Comparison of ENCODE assay signal across 29 mouse cellular contexts in the genomic region with DNA sequence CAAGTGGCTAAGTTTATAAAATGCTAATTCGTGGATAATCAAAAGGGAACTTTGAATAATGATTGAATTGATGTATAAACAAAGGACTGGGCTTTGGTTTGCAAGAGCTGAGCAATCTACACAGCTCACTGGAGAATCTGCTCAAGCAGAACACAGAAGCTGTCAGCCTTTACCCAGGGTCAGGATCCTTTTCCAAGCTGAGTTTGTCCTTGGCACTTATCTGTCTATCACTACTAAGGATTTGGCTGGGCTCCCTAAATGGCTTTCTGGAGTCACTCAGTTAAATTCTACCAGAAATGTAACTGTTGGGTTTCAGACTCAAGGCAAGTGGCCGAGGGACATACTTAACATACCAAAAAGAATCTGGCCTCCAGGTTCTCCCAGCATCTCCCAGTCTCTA. TPM values are rescaled to one million over a fixed set of nuclear protein-coding genes. Genes with fewer than 3 reads are reported as not detected.
DNase-seq lines count a peak whose midpoint lies in the region; ATAC-seq and TF ChIP-seq lines count a peak whose summit lies in the region.
"Had no signal": no experiment of that assay in that cellular context is flagged by ENCODE, and none has a peak within 500 bp of the region (broad histone marks: within the 10 kb centered on the region; RNA-seq: fewer than 3 reads in every experiment).

No protein-coding gene starts in this region.

- H3K4me2 ChIP-seq in kidney, embryonic 16.5 days (replicated peaks; ENCODE audit: low read depth, low read length), result no peak overlapping the region
- H3K4me2 ChIP-seq: embryonic facial prominence, embryonic 13.5 days; forebrain, embryonic 13.5 days; heart, embryonic 13.5 days; limb, embryonic 12.5 days; neural tube, embryonic 12.5 days; stomach, embryonic 15.5 days had no signal

- H3K9ac ChIP-seq in kidney, embryonic 16.5 days (replicated peaks; ENCODE audit: low read length), result no peak overlapping the region
- H3K9ac ChIP-seq: embryonic facial prominence, embryonic 13.5 days; forebrain, embryonic 13.5 days; heart, embryonic 13.5 days; limb, embryonic 12.5 days; liver, embryonic 14.5 days; neural tube, embryonic 12.5 days; stomach, embryonic 15.5 days had no signal

- no peaks in the 10 kb centered on the region for H3K4me1 ChIP-seq in kidney, embryonic 16.5 days (ENCODE audit: insufficient read depth, low read length)
- peaks cover 2% of the 10 kb centered on the region; the same call in 1 of the 2 replicates for H3K4me1 ChIP-seq in brown adipose tissue, adult 24 weeks (ENCODE audit: control insufficient read depth, insufficient read depth, insufficient read length, low read length)
- H3K4me1 ChIP-seq in lung, adult 2 months (ENCODE audit: control insufficient read depth, insufficient read depth, low read length), result no peaks in the 10 kb centered on the region
- H3K4me1 ChIP-seq: embryonic facial prominence, embryonic 13.5 days; forebrain, embryonic 13.5 days; heart, embryonic 13.5 days; limb, embryonic 12.5 days; neural tube, embryonic 12.5 days; stomach, embryonic 15.5 days had no signal

- no peak for TF ChIP-seq POLR2A in lung, adult 2 months (IDR thresholded peaks at IDR 0.05; ENCODE audit: borderline replicate concordance, extremely low read depth, low read depth, low read length)

- no peak for ATAC-seq in kidney, embryonic 16.5 days (ENCODE audit: low FRiP score, low TSS enrichment)
- ATAC-seq in erythroblast, adult 5-6 weeks (replicated peaks; ENCODE audit: low FRiP score, poor library complexity, severe bottlenecking), result no peak
- ATAC-seq: forebrain, embryonic 13.5 days; hindbrain, postnatal 0 days; intestine, postnatal 0 days had no signal

- H3K4me3 ChIP-seq in kidney, embryonic 16.5 days (ENCODE audit: low read length), result no peak overlapping the region
- H3K4me3 ChIP-seq in brown adipose tissue, adult 24 weeks (ENCODE audit: insufficient read depth, low read depth, low read length), result no peak overlapping the region
- H3K4me3 ChIP-seq in lung, adult 2 months (replicated peaks; ENCODE audit: extremely low read depth, low read depth, low read length), result no peak overlapping the region
- H3K4me3 ChIP-seq: embryonic facial prominence, embryonic 13.5 days; forebrain, embryonic 13.5 days; heart, embryonic 13.5 days; limb, embryonic 12.5 days; neural tube, embryonic 12.5 days; stomach, embryonic 15.5 days had no signal

- H3K27ac ChIP-seq in kidney, embryonic 16.5 days (ENCODE audit: low read length), result no peak overlapping the region
- H3K27ac ChIP-seq in brown adipose tissue, adult 24 weeks (replicated peaks; ENCODE audit: low read depth, low read length), result peak overlapping the region; percentile 16; the same call in 1 of the 2 replicates
- H3K27ac ChIP-seq: embryonic facial prominence, embryonic 13.5 days; forebrain, embryonic 13.5 days; heart, embryonic 13.5 days; hindbrain, postnatal 0 days; limb, embryonic 12.5 days; liver, embryonic 14.5 days; neural tube, embryonic 12.5 days; stomach, embryonic 15.5 days had no signal

- no peaks in the 10 kb centered on the region for H3K27me3 ChIP-seq in kidney, embryonic 16.5 days (ENCODE audit: insufficient read depth, low read length)
- H3K27me3 ChIP-seq: embryonic facial prominence, embryonic 13.5 days; forebrain, embryonic 13.5 days; heart, embryonic 13.5 days; limb, embryonic 12.5 days; neural tube, embryonic 12.5 days; stomach, embryonic 15.5 days had no signal

- H3K36me3 ChIP-seq in kidney, embryonic 16.5 days (ENCODE audit: insufficient read depth, low read length), result no peaks in the 10 kb centered on the region
- H3K36me3 ChIP-seq: embryonic facial prominence, embryonic 13.5 days; heart, embryonic 13.5 days; limb, embryonic 12.5 days; neural tube, embryonic 12.5 days; stomach, embryonic 15.5 days had no signal

- TF ChIP-seq CTCF in lung, adult 2 months (IDR thresholded peaks at IDR 0.05; ENCODE audit: insufficient read depth, low read length), result no peak

- H3K9me3 ChIP-seq in kidney, embryonic 16.5 days (ENCODE audit: low read length), result no peaks in the 10 kb centered on the region
- H3K9me3 ChIP-seq: embryonic facial prominence, embryonic 13.5 days; forebrain, embryonic 13.5 days; heart, embryonic 13.5 days; limb, embryonic 12.5 days; neural tube, embryonic 12.5 days; stomach, embryonic 15.5 days had no signal

- DNase-seq in kidney, adult 11 months, result peak; percentile 62
- DNase-seq in ovary, adult 18-20 months (ENCODE audit: low spot score), result peak; percentile 34
- DNase-seq in ovary, postnatal 14 days (ENCODE audit: low spot score), result no peak
- no peak for DNase-seq in layer of hippocampus, adult 18-20 months (ENCODE audit: low spot score in 2 of 2)
- no peak for DNase-seq in lung, adult 2 months
- DNase-seq: cerebellum, adult 8-10 months; cerebellum, postnatal 36 days; embryo, embryonic 11 days; heart, adult 18-20 months; heart, postnatal 14 days; lung, postnatal 4 days; midbrain, embryonic 14.5 days; right cerebral cortex, adult 18-20 months; thymus, postnatal 25 days had no signal

- 52% methylated on average over 2 of the region's 2 CpGs for WGBS in kidney, embryonic 16.5 days
- WGBS in lung, adult 2 months, result 43% methylated on average over 2 of the region's 2 CpGs

RNA-seq across cellular contexts. Expression of gene Acsm3, which starts 10.8 kb away (rescaled TPM):
- polyA plus RNA-seq in kidney, embryonic 16.5 days (2015; fragmentation: Nextera tagmentation; extraction: Ambion mirVana), result 0.92 and 1.1 TPM in 2 replicates
- polyA plus RNA-seq in brown adipose tissue, adult 24 weeks (2012; ENCODE audit: insufficient read depth, insufficient read length, missing spikeins), result 87.9 and 175 TPM in 2 replicates
- total RNA-seq in erythroblast, adult 5-6 weeks (2015; ENCODE audit: low replicate concordance), result not detected in 2 replicates
- total RNA-seq in erythroblast, adult 5-6 weeks (2017; ENCODE audit: low replicate concordance), result not detected in 2 replicates
- total RNA-seq in layer of hippocampus, adult 18-20 months (2021), result not detected
- 0.57 and 2.9 TPM in 2 replicates for polyA plus RNA-seq in lung, adult 2 months (2012; rRNA removed)
- total RNA-seq: ES-E14; hindbrain, postnatal 0 days; left cerebral cortex, postnatal 14 days; megakaryocyte-erythroid progenitor cell, adult 5-6 weeks had no signal
- polyA plus RNA-seq: heart, embryonic 13.5 days had no signal

RNA-seq across cellular contexts. Expression of gene Thumpd1, which starts 29.3 kb away (rescaled TPM):
- 84.4 and 85.7 TPM in 2 replicates for polyA plus RNA-seq in kidney, embryonic 16.5 days (2015; fragmentation: Nextera tagmentation; extraction: Ambion mirVana)
- 14.5 and 16.7 TPM in 2 replicates for polyA plus RNA-seq in brown adipose tissue, adult 24 weeks (2012; ENCODE audit: insufficient read depth, insufficient read length, missing spikeins)
- 5.0 and 7.5 TPM in 2 replicates for total RNA-seq in erythroblast, adult 5-6 weeks (2015; ENCODE audit: low replicate concordance)
- total RNA-seq in erythroblast, adult 5-6 weeks (2017; ENCODE audit: low replicate concordance), result 8.6 and 9.9 TPM in 2 replicates
- 10 to 100 TPM; 49.5 to 50.4 TPM for total RNA-seq in layer of hippocampus, adult 18-20 months (2021)
- polyA plus RNA-seq in lung, adult 2 months (2012; rRNA removed), result 9.1 and 10.3 TPM in 2 replicates

RNA-seq across cellular contexts. Expression of gene Rexo5, which starts 43.9 kb away (rescaled TPM):
- polyA plus RNA-seq in kidney, embryonic 16.5 days (2015; fragmentation: Nextera tagmentation; extraction: Ambion mirVana), result 23.9 and 27.7 TPM in 2 replicates
- 5.4 and 8.4 TPM in 2 replicates for polyA plus RNA-seq in brown adipose tissue, adult 24 weeks (2012; ENCODE audit: insufficient read depth, insufficient read length, missing spikeins)
- total RNA-seq in erythroblast, adult 5-6 weeks (2015; ENCODE audit: low replicate concordance), result 4.2 and 21.7 TPM in 2 replicates
- total RNA-seq in erythroblast, adult 5-6 weeks (2017; ENCODE audit: low replicate concordance), result 7.4 and 18.1 TPM in 2 replicates
- total RNA-seq in layer of hippocampus, adult 18-20 months (2021), result under 1 TPM; 0.74 to 0.97 TPM
- polyA plus RNA-seq in lung, adult 2 months (2012; rRNA removed), result 1.6 and 4.9 TPM in 2 replicates

RNA-seq across cellular contexts. Expression of gene Eri2, which starts 43.9 kb away (rescaled TPM):
- 26.2 and 26.5 TPM in 2 replicates for polyA plus RNA-seq in kidney, embryonic 16.5 days (2015; fragmentation: Nextera tagmentation; extraction: Ambion mirVana)
- 3.3 and 5.4 TPM in 2 replicates for polyA plus RNA-seq in brown adipose tissue, adult 24 weeks (2012; ENCODE audit: insufficient read depth, insufficient read length, missing spikeins)
- total RNA-seq in erythroblast, adult 5-6 weeks (2015; ENCODE audit: low replicate concordance), result 2.9 and 9.2 TPM in 2 replicates
- 3.2 and 8.4 TPM in 2 replicates for total RNA-seq in erythroblast, adult 5-6 weeks (2017; ENCODE audit: low replicate concordance)
- total RNA-seq in layer of hippocampus, adult 18-20 months (2021), result 1 to 10 TPM; 8.2 to 9.0 TPM
- 0.76 and 1.2 TPM in 2 replicates for polyA plus RNA-seq in lung, adult 2 months (2012; rRNA removed)

Comparison
In these comparisons a context has a peak if more than half of its experiments do, and no peak if none do; other contexts are left out.
1. DNase-seq: peak in kidney, adult 11 months (single experiment) and ovary, adult 18-20 months (single experiment); none in ovary, postnatal 14 days (single experiment), layer of hippocampus, adult 18-20 months (0 of 2) and lung, adult 2 months (single experiment).
2. RNA of gene Acsm3, which starts 10.8 kb away (polyA plus RNA-seq): 87.9 to 175 TPM in brown adipose tissue, adult 24 weeks; 0.57 to 2.9 TPM in lung, adult 2 months and 0.92 to 1.1 TPM in kidney, embryonic 16.5 days; every median in the first group is over 10 times any median in the second.